Mouse (Mus musculus) myocyte (in vitro differentiated cells): ENCODE measurements at regions not wholly inside any gene's neighbourhood (a gene's known extent, or its start where the extent isn't known, plus 50 kb on each side); places are given as distances from the start of the nearest gene placed in this dataset.

Experiments
- H3K27me3 ChIP-seq: one replicate; pipeline ENCODE4 v1.6.1; 2011; ENCODE audit not compliant: control insufficient read depth, insufficient read depth, insufficient read length
- H3K36me3 ChIP-seq: one replicate; pipeline ENCODE4 v1.6.1; 2011; ENCODE audit not compliant: control insufficient read depth, insufficient read depth
- H3K4me2 ChIP-seq: one replicate; pipeline ENCODE4 v1.6.1; 2011; ENCODE audit warnings: low read depth, control low read depth
- H3K4me3 ChIP-seq: one replicate; pipeline ENCODE4 v1.5.1; 2011; ENCODE audit warnings: mild to moderate bottlenecking, control low read depth, moderate library complexity
- H3K79me2 ChIP-seq: one replicate; pipeline ENCODE4 v1.6.1; 2011; ENCODE audit not compliant: control insufficient read depth, insufficient read depth
- H3ac ChIP-seq: one replicate; pipeline ENCODE4 v1.6.1; 2011; ENCODE audit not compliant: control insufficient read depth, insufficient read length
- POLR2AphosphoS2 ChIP-seq: IDR thresholded peaks from one replicate; pipeline ENCODE4 v1.6.1; 2011; ENCODE audit warnings: low read depth, control low read depth; ENCODE audit not compliant: insufficient read length

- Histone ChIP-seq H3K4me3 (no peak overlapping the region), H3K27me3 (no peaks in the 10 kb centered on the region), H3K36me3 (no peaks in the 10 kb centered on the region), H3K79me2 (no peaks in the 10 kb centered on the region), H3K4me2 (no peak overlapping the region), H3ac (no peak overlapping the region)
- TF ChIP-seq POLR2AphosphoS2, result no peak
Measured at GRCm38 (mm10) chrX:18814441-18814973, 353.3 kb upstream of the 4930578C19Rik start.
